Mouse (Mus musculus) forebrain, embryonic 11.5 days (tissue): ENCODE results near the gene Nodal. TPM values are rescaled to one million over a fixed set of nuclear protein-coding genes. Genes with fewer than 3 reads are reported as not detected.

Experiments
- ATAC-seq: fragments of 200-750 bp; cut with Nextera tagmentation; replicated peaks from 2 replicates; pipeline ENCODE4 v1.8.0; 2017; ENCODE audit warnings: moderate TSS enrichment; ENCODE audit not compliant: low FRiP score
- DNase-seq: peaks from one replicate; pipeline ENCODE4 v3.0.0-alpha.2; 2017; ENCODE audit warnings: low spot score
- H3K27ac ChIP-seq: fragments of 300-500 bp; sonication (generic); 2 replicates; pipeline ENCODE4 v1.5.1; 2014; ENCODE audit warnings: low read depth, low read length
- H3K27me3 ChIP-seq: fragments of 300-500 bp; sonication (generic); 2 replicates; pipeline ENCODE4 v1.6.1; 2014; ENCODE audit warnings: mild to moderate bottlenecking, low read length, mixed read lengths; ENCODE audit not compliant: control insufficient read depth, insufficient read depth
- H3K36me3 ChIP-seq: fragments of 300-500 bp; sonication (generic); 2 replicates; pipeline ENCODE4 v1.6.1; 2014; ENCODE audit warnings: mild to moderate bottlenecking, low read length, moderate library complexity, mixed read lengths; ENCODE audit not compliant: control insufficient read depth, insufficient read depth
- H3K4me1 ChIP-seq: fragments of 300-500 bp; sonication (generic); replicated peaks from 2 replicates; pipeline ENCODE4 v1.6.1; 2014; ENCODE audit warnings: low read length, mixed read lengths; ENCODE audit not compliant: control insufficient read depth, insufficient read depth
- H3K4me2 ChIP-seq: fragments of 300-500 bp; sonication (generic); 2 replicates; pipeline ENCODE4 v1.6.1; 2014; ENCODE audit warnings: low read depth, mild to moderate bottlenecking, low read length, moderate library complexity, mixed read lengths; ENCODE audit not compliant: severe bottlenecking
- H3K4me3 ChIP-seq: fragments of 300-500 bp; sonication (generic); 2 replicates; pipeline ENCODE4 v1.5.1; 2014; ENCODE audit warnings: low read depth, low read length
- H3K9ac ChIP-seq: fragments of 300-500 bp; sonication (generic); 2 replicates; pipeline ENCODE4 v1.6.1; 2014; ENCODE audit warnings: low read length
- H3K9me3 ChIP-seq: fragments of 300-500 bp; sonication (generic); 2 replicates; pipeline ENCODE4 v1.6.1; 2016; ENCODE audit warnings: low read length, mixed read lengths; ENCODE audit not compliant: control insufficient read depth
- WGBS: fragments of 180-500 bp; shearing (Covaris S2); extraction: QIAGEN DNeasy Blood & Tissue Kit; methylation state at CpG from one replicate; pipeline ENCODE4 v1.1.7; 2014; 5-methylcytosine and 5-hydroxymethylcytosine counted together
- polyA plus RNA-seq: library from polyadenylated mRNA; unstranded; fragments of >200 nt; fragmentation: Nextera tagmentation; extraction: Ambion mirVana; gene quantifications from 2 replicates; pipeline ENCODE4 v1.2.1, GENCODE M21; 2014

Nodal gene
- polyA plus RNA-seq, 1 experiment from 2014 or later = not detected

GRCm38 (mm10) chr10:61402911-61403310, 14.9 kb upstream of the Nodal start:
- Histone ChIP-seq H3K36me3 (no peaks in the 10 kb centered on the region), H3K4me2 (no peak overlapping the region), H3K9me3 (no peaks in the 10 kb centered on the region), H3K9ac (no peak overlapping the region), H3K4me1 (no peaks in the 10 kb centered on the region), H3K27ac (no peak overlapping the region), H3K27me3 (no peaks in the 10 kb centered on the region), H3K4me3 (no peak overlapping the region)
- ATAC-seq (no peak), DNase-seq (no peak)
- WGBS = 90% methylated on average over 2 of the region's 2 CpGs

DNA sequence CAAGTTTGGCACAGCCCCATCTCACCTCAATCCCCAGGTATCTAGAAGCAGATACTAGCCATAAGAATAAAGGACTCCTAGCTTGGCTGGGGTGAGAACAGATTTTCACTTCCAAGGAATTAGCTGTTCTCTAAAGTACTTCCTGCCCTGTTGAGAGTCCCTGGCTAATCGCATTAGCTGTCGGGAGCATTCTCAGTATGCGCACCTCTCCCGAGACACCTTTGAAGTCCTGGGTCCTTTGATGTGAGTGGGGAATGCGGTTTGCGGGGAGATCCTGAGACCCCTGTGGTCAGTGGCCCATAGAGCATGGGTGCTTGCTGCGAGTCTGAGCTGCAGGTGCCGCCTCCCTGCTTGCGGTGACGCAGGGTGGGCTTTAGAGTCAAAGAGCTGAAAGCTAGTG, 11.8 kb upstream of the Nodal start:
- no peak overlapping the region for H3K4me3 ChIP-seq
- no peak overlapping the region for H3K27ac ChIP-seq
- 5% methylated on average over 10 of the region's 10 CpGs for WGBS
- ATAC-seq (no peak), DNase-seq (no peak)
- no peaks in the 10 kb centered on the region for H3K36me3 ChIP-seq
- no peaks in the 10 kb centered on the region; the same call in 1 of the 2 replicates for H3K4me1 ChIP-seq
- H3K9ac ChIP-seq = no peak overlapping the region
- H3K9me3 ChIP-seq = no peaks in the 10 kb centered on the region
- H3K4me2 ChIP-seq = no peak overlapping the region
- H3K27me3 ChIP-seq = no peaks in the 10 kb centered on the region

GRCm38 (mm10) chr10:61409776-61410175, 8.0 kb upstream of the Nodal start:
- Histone ChIP-seq H3K4me1 (no peaks in the 10 kb centered on the region; the same call in 1 of the 2 replicates), H3K9me3 (no peaks in the 10 kb centered on the region), H3K36me3 (no peaks in the 10 kb centered on the region), H3K27ac (no peak overlapping the region), H3K4me3 (no peak overlapping the region), H3K9ac (no peak overlapping the region), H3K27me3 (no peaks in the 10 kb centered on the region), H3K4me2 (no peak overlapping the region)
- ATAC-seq (no peak), DNase-seq (no peak)
- 4% methylated on average over 4 of the region's 4 CpGs for WGBS

GRCm38 (mm10) chr10:61410193-61410592, 7.6 kb upstream of the Nodal start:
- no peak overlapping the region for H3K27ac ChIP-seq
- no peaks in the 10 kb centered on the region; the same call in 1 of the 2 replicates for H3K4me1 ChIP-seq
- no peak overlapping the region for H3K4me2 ChIP-seq
- ATAC-seq (no peak), DNase-seq (no peak)
- no peak overlapping the region for H3K4me3 ChIP-seq
- no peaks in the 10 kb centered on the region for H3K27me3 ChIP-seq
- no peaks in the 10 kb centered on the region for H3K36me3 ChIP-seq
- H3K9ac ChIP-seq = no peak overlapping the region
- H3K9me3 ChIP-seq = no peaks in the 10 kb centered on the region
- 29% methylated on average over 9 of the region's 9 CpGs for WGBS

DNA sequence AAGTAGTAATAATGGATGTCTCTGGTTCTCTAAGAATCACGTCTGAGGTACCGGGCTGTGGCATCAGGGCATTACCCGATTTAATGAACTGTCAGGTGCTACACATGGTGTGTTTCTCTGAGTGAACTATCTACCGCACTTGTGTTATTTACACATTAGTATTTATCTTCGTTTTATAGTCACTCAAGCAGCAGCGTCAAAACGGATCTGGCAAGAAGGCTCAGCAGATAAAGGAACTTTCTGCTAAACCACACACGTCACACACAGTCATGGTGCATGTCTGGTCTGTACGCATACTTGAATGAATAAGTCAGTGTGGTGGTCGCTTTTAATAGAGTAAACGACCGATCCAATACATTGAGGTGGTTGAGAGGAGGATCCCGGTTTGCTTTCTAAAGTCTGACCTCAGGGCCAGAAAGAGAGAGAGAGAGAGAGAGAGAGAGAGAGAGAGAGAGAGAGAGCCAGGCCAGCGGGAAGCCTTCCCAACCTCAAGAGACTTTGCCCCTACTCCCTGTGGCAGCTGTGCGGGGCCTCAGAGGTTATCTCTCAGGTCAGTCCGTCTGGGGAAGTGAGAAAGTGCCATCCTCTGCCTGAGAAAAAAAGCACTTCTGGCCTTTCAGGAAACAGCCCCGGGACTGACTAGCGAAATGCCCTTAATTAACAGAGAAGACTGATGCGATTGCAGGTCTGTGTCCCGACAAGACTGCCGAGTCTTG, 4.7 kb upstream of the Nodal start:
- WGBS = 65% methylated on average over 21 of the region's 21 CpGs
- ATAC-seq (no peak), DNase-seq (no peak)
- H3K36me3 ChIP-seq = no peaks in the 10 kb centered on the region
- H3K4me2 ChIP-seq = no peak overlapping the region
- H3K4me3 ChIP-seq = no peak overlapping the region
- H3K9me3 ChIP-seq = no peaks in the 10 kb centered on the region
- H3K27me3 ChIP-seq = peaks cover 14% of the 10 kb centered on the region
- no peak overlapping the region for H3K27ac ChIP-seq
- H3K4me1 ChIP-seq = no peaks in the 10 kb centered on the region; the same call in 1 of the 2 replicates
- no peak overlapping the region for H3K9ac ChIP-seq

DNA sequence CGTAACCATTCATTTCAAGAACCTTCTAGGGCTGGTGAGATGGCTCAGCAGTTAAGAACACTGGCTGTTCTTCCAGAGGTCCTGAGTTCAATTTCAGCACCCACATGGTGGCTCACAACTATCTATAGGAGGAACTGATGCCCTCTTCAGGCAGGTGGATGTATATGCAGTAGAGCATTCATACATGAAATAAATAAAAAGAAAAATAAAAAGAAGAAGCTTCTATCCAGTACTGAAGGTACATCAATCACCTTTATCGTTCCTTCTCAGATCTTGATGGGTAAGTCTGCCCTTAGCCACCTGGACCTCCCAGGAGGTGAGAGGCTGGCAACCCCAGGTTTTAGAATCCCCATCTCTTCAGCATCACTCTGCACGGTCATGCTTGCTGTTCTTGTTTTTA, 2.5 kb upstream of the Nodal start:
- Histone ChIP-seq H3K27me3 (peaks cover 35% of the 10 kb centered on the region), H3K9me3 (no peaks in the 10 kb centered on the region), H3K4me3 (no peak overlapping the region), H3K4me2 (no peak overlapping the region), H3K9ac (no peak overlapping the region), H3K27ac (no peak overlapping the region), H3K36me3 (no peaks in the 10 kb centered on the region), H3K4me1 (0 out of 2 replicates have a peak, but pooled peaks cover 5% of the 10 kb centered on the region)
- 71% methylated on average over 3 of the region's 3 CpGs for WGBS
- ATAC-seq (no peak), DNase-seq (no peak)

- Histone ChIP-seq H3K36me3 (no peaks in the 10 kb centered on the region), H3K4me1 (0 out of 2 replicates have a peak, but pooled peaks cover 5% of the 10 kb centered on the region), H3K27me3 (peaks cover 37% of the 10 kb centered on the region), H3K9me3 (no peaks in the 10 kb centered on the region), H3K4me3 (no peak overlapping the region), H3K4me2 (no peak overlapping the region), H3K27ac (no peak overlapping the region), H3K9ac (no peak overlapping the region)
- 23% methylated on average over 8 of the region's 8 CpGs for WGBS
- ATAC-seq (no peak), DNase-seq (no peak)
Observed at GRCm38 (mm10) chr10:61415890-61416289, 1.9 kb upstream of the Nodal start.

- no peaks in the 10 kb centered on the region for H3K36me3 ChIP-seq
- DNase-seq (no peak), ATAC-seq (no peak)
- H3K27ac ChIP-seq = no peak overlapping the region
- H3K4me1 ChIP-seq = 0 out of 2 replicates have a peak, but pooled peaks cover 5% of the 10 kb centered on the region
- 20% methylated on average over 7 of the region's 7 CpGs for WGBS
- no peak overlapping the region for H3K9ac ChIP-seq
- peaks cover 37% of the 10 kb centered on the region for H3K27me3 ChIP-seq
- H3K4me2 ChIP-seq = no peak overlapping the region
- H3K9me3 ChIP-seq = no peaks in the 10 kb centered on the region
- H3K4me3 ChIP-seq = no peak overlapping the region
Observed at GRCm38 (mm10) chr10:61416561-61416960, 1.2 kb upstream of the Nodal start.

GRCm38 (mm10) chr10:61417046-61417445, 726 bp upstream of the Nodal start:
- H3K9ac ChIP-seq = no peak overlapping the region
- peaks cover 37% of the 10 kb centered on the region for H3K27me3 ChIP-seq
- H3K4me3 ChIP-seq = no peak overlapping the region
- no peaks in the 10 kb centered on the region for H3K9me3 ChIP-seq
- no peak overlapping the region for H3K27ac ChIP-seq
- 50% methylated on average over 2 of the region's 2 CpGs for WGBS
- DNase-seq (no peak), ATAC-seq (no peak)
- no peak overlapping the region for H3K4me2 ChIP-seq
- 0 out of 2 replicates have a peak, but pooled peaks cover 5% of the 10 kb centered on the region for H3K4me1 ChIP-seq
- H3K36me3 ChIP-seq = no peaks in the 10 kb centered on the region
